Mouse (Mus musculus): ENCODE measurements around the gene Gspt2.
"Not testable (repeated sequence)": the region's sequence is repeated elsewhere in the genome, so short reads cannot be mapped to it uniquely, and the experiment has no call there.

The Gspt2 gene

GRCm38 (mm10) chrX:94635961-94636563 is at the start of gene Gspt2:
Gspt2 (plus strand) TSS chrX:94636069.
- peak; percentile 70 to 71 for DNase-seq

DNA sequence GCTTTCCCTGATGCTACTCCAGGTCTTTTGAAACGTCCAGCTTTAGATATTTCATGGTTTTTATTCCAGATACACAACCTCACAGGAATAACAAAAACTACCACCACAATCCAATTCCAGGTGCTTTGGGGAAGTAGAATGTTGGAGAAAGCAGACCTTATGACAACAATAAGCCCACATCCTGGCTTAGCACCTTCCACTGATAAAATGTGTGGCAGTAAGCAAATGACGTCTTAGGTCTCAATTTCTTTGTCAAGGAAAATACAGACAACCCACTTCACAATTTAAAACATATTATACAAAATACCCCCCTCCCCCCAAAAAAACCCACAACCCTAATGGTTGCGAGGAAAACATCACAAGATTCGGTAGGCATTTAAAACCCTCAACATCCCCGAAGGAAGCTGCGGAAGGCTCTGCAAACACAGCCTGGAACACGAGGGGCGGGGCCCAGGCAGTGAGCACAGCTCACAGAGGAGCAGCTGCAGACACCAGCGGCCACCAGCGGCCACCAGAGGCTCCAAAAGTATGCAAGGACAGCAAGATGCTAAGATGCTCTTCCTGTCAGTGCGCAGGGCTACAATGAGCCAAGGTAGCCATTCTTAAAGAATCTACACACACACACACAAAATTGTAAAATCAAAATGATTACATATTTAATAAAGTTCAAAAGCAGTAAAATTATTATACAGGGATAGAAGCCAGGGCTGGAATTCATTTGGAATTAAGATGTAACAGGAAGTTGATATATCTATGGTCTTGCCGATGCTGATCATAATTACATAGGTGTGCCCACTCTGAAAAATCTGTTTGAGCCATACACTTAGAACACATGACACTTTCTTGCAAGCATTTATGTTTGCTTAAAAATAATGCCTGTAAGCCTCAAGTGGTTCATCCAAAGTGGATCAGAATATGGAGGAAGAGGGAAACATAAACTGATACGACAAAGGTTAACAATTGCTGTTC is 10.8 kb upstream of the Gspt2 start:
- DNase-seq = peak in 1 of 2 experiments; percentile 41

DNA sequence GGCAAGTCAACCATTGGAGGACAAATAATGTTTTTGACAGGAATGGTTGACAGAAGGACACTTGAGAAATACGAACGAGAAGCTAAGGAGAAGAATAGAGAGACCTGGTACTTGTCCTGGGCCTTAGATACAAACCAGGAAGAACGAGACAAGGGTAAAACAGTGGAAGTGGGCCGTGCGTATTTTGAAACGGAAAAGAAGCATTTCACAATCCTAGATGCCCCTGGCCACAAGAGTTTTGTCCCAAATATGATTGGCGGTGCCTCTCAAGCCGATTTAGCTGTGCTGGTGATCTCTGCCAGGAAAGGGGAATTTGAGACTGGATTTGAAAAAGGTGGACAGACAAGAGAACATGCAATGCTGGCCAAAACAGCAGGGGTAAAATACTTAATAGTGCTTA is 1.0 kb downstream of the Gspt2 start:
- no peak for DNase-seq

DNA sequence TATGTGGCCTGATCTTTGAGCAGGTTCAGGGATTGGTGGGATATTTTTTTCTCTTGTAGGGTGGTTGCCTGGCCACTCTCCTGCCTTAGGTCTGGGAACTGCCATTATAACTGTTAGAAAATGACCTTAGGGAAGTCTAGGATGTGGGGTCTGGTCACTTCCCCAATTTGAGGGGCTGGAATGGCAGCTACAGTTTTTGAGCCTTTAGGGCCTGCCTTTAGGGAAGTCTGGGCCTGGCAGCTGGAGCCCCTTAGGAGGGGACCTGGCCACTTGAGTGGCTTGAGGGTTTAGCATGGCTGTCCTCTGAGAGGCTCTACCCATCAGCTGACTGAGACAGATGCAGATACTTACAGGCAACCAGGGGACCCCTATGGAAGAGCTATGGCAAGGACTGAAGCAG is 12.7 kb downstream of the Gspt2 start:
- no peak for DNase-seq

GRCm38 (mm10) chrX:94657734-94658133 is 21.9 kb downstream of the Gspt2 start:
- DNase-seq = no peak

GRCm38 (mm10) chrX:94670814-94671213 is 34.9 kb downstream of the Gspt2 start:
- no peak for DNase-seq

DNA sequence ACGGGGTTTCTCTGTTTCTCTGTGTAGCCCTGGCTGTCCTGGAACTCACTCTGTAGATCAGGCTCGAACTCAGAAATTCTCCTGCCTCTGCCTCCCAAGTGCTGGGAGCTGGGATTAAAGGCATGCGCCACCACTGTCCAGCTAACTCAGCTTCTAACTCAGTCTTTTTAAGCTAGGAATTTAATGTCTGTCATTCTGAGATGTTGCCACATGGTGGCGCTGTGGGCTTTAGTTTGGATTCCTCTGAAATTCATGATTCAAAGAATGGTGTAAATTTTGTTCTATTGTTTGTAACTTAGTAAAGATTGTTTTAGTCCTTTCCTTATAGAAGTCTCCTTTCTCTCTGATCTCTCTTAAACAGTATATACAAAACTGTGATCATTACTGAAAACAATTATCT is 39.1 kb downstream of the Gspt2 start:
- peak; percentile 35 to 66 for DNase-seq

- not testable (repeated sequence) for DNase-seq
Observed at GRCm38 (mm10) chrX:94681581-94681980, 45.7 kb downstream of the Gspt2 start.

- peak; percentile 11 to 68 for DNase-seq
Observed at GRCm38 (mm10) chrX:94689593-94689992, 53.7 kb downstream of the Gspt2 start.

Measured in cerebellum, postnatal 14 days (tissue).